Mouse (Mus musculus) forebrain, embryonic 14.5 days (tissue): ENCODE measurements at regions not wholly inside any gene's neighbourhood (a gene's known extent, or its start where the extent isn't known, plus 50 kb on each side); places are given as distances from the start of the nearest gene placed in this dataset.

Source experiments
- ATAC-seq: fragments of 200-750 bp; cut with Nextera tagmentation; 2 replicates; pipeline ENCODE4 v1.8.0; 2017; ENCODE audit warnings: mild to moderate bottlenecking, moderate library complexity
- DNase-seq: peaks from one replicate; pipeline ENCODE4 v3.0.0-alpha.2; 2015; ENCODE audit warnings: low spot score
- H3K27ac ChIP-seq: fragments of 300-500 bp; sonication (generic); 2 replicates; pipeline ENCODE4 v1.5.1; 2014; ENCODE audit warnings: low read depth, mild to moderate bottlenecking, control low read depth, low read length, moderate library complexity
- H3K27me3 ChIP-seq: fragments of 300-500 bp; sonication (generic); replicated peaks from 2 replicates; pipeline ENCODE4 v1.6.1; 2014; ENCODE audit warnings: low read length, control low read depth, mixed read lengths; ENCODE audit not compliant: control insufficient read depth, insufficient read depth
- H3K36me3 ChIP-seq: fragments of 300-500 bp; sonication (generic); 2 replicates; pipeline ENCODE4 v1.6.1; 2014; ENCODE audit warnings: low read length, control low read depth; ENCODE audit not compliant: control insufficient read depth, insufficient read depth
- H3K4me1 ChIP-seq: fragments of 300-500 bp; sonication (generic); 2 replicates; pipeline ENCODE4 v1.6.1; 2014; ENCODE audit warnings: antibody characterized with exemption, low read length, control low read depth; ENCODE audit not compliant: control insufficient read depth, insufficient read depth
- H3K4me2 ChIP-seq: fragments of 300-500 bp; sonication (generic); 2 replicates; pipeline ENCODE4 v1.6.1; 2014; ENCODE audit warnings: mild to moderate bottlenecking, control low read depth, low read length
- H3K4me3 ChIP-seq: fragments of 300-500 bp; sonication (generic); 2 replicates; pipeline ENCODE4 v1.5.1; 2014; ENCODE audit warnings: low read depth, low read length, control low read depth
- H3K9ac ChIP-seq: fragments of 300-500 bp; sonication (generic); 2 replicates; pipeline ENCODE4 v1.6.1; 2014; ENCODE audit warnings: mild to moderate bottlenecking, low read length, control low read depth, moderate library complexity
- H3K9me3 ChIP-seq: fragments of 300-500 bp; sonication (generic); replicated peaks from 2 replicates; pipeline ENCODE4 v1.6.1; 2016; ENCODE audit warnings: low read length, control low read depth, mixed read lengths; ENCODE audit not compliant: control insufficient read depth
- WGBS: fragments of 180-500 bp; shearing (Covaris S2); extraction: QIAGEN DNeasy Blood & Tissue Kit; methylation state at CpG from one replicate; pipeline ENCODE4 v1.1.7; 2014; 5-methylcytosine and 5-hydroxymethylcytosine counted together

GRCm38 (mm10) chr6:49985127-49985526, 124.9 kb upstream of the Mpp6 start:
- 6% methylated on average over 6 of the region's 6 CpGs for WGBS
- no peak overlapping the region for H3K4me2 ChIP-seq
- DNase-seq (peak; percentile 65), ATAC-seq (peak; percentile 65)
- no peak overlapping the region for H3K27ac ChIP-seq
- H3K27me3 ChIP-seq: no peaks in the 10 kb centered on the region
- H3K4me3 ChIP-seq: no peak overlapping the region
- no peak overlapping the region for H3K9ac ChIP-seq
- H3K4me1 ChIP-seq: peaks cover 15% of the 10 kb centered on the region
- H3K9me3 ChIP-seq: no peaks in the 10 kb centered on the region
- no peaks in the 10 kb centered on the region for H3K36me3 ChIP-seq

GRCm38 (mm10) chr6:49987141-49987540, 122.9 kb upstream of the Mpp6 start:
- no peak for DNase-seq
- Histone ChIP-seq H3K4me2 (no peak overlapping the region), H3K27me3 (no peaks in the 10 kb centered on the region), H3K9me3 (no peaks in the 10 kb centered on the region), H3K27ac (no peak overlapping the region), H3K36me3 (no peaks in the 10 kb centered on the region), H3K4me1 (peaks cover 15% of the 10 kb centered on the region), H3K9ac (no peak overlapping the region), H3K4me3 (no peak overlapping the region)
- no peak for ATAC-seq
- 96% methylated on average over 5 of the region's 5 CpGs for WGBS

GRCm38 (mm10) chr6:49987541-49988210, 122.4 kb upstream of the Mpp6 start:
- H3K4me3 ChIP-seq: no peak overlapping the region
- WGBS: 100% methylated on average over 3 of the region's 3 CpGs
- H3K27ac ChIP-seq: no peak overlapping the region
- no peak for DNase-seq
- ATAC-seq: no peak
- H3K4me2 ChIP-seq: no peak overlapping the region
- no peaks in the 10 kb centered on the region for H3K36me3 ChIP-seq
- H3K9ac ChIP-seq: no peak overlapping the region
- peaks cover 15% of the 10 kb centered on the region for H3K4me1 ChIP-seq
- no peaks in the 10 kb centered on the region for H3K9me3 ChIP-seq
- H3K27me3 ChIP-seq: no peaks in the 10 kb centered on the region

GRCm38 (mm10) chr6:49989585-49990521, 120.2 kb upstream of the Mpp6 start:
- H3K9ac ChIP-seq: no peak overlapping the region
- no peak overlapping the region for H3K27ac ChIP-seq
- no peak for DNase-seq
- 92% methylated on average over 9 of the region's 9 CpGs for WGBS
- no peak for ATAC-seq
- H3K27me3 ChIP-seq: no peaks in the 10 kb centered on the region
- no peaks in the 10 kb centered on the region for H3K9me3 ChIP-seq
- H3K36me3 ChIP-seq: no peaks in the 10 kb centered on the region
- no peak overlapping the region for H3K4me2 ChIP-seq
- H3K4me1 ChIP-seq: peaks cover 9% of the 10 kb centered on the region
- H3K4me3 ChIP-seq: no peak overlapping the region

- Histone ChIP-seq H3K4me3 (no peak overlapping the region), H3K27ac (no peak overlapping the region), H3K4me2 (no peak overlapping the region), H3K27me3 (no peaks in the 10 kb centered on the region), H3K4me1 (peaks cover 3% of the 10 kb centered on the region; the same call in 1 of the 2 replicates), H3K9me3 (no peaks in the 10 kb centered on the region), H3K36me3 (no peaks in the 10 kb centered on the region), H3K9ac (no peak overlapping the region)
- 71% methylated on average over 8 of the region's 8 CpGs for WGBS
- DNase-seq (no peak), ATAC-seq (no peak)
These were observed 119.6 kb upstream of the Mpp6 start for GRCm38 (mm10) chr6:49990522-49990858.

- Histone ChIP-seq H3K9ac (no peak overlapping the region), H3K27me3 (no peaks in the 10 kb centered on the region), H3K4me1 (no peaks in the 10 kb centered on the region), H3K4me3 (no peak overlapping the region), H3K9me3 (no peaks in the 10 kb centered on the region), H3K4me2 (no peak overlapping the region), H3K27ac (no peak overlapping the region), H3K36me3 (no peaks in the 10 kb centered on the region)
- 76% methylated on average over 11 of the region's 11 CpGs for WGBS
- DNase-seq (peak; percentile 55), ATAC-seq (peak; percentile 37; the same call in 1 of the 2 replicates)
These were observed 110.7 kb upstream of the Mpp6 start for GRCm38 (mm10) chr6:49999365-49999764.

- Histone ChIP-seq H3K36me3 (no peaks in the 10 kb centered on the region), H3K9me3 (no peaks in the 10 kb centered on the region), H3K4me1 (0 out of 2 replicates have a peak, but pooled peaks cover 2% of the 10 kb centered on the region), H3K27ac (no peak overlapping the region), H3K27me3 (no peaks in the 10 kb centered on the region), H3K4me2 (no peak overlapping the region), H3K9ac (no peak overlapping the region), H3K4me3 (no peak overlapping the region)
- WGBS: 88% methylated on average over 4 of the region's 4 CpGs
- no peak for DNase-seq
- no peak for ATAC-seq
These were observed 102.0 kb upstream of the Mpp6 start for GRCm38 (mm10) chr6:50008074-50008473.

GRCm38 (mm10) chr6:50008869-50009268, 101.2 kb upstream of the Mpp6 start:
- H3K27ac ChIP-seq: no peak overlapping the region
- ATAC-seq (no peak), DNase-seq (no peak)
- no peaks in the 10 kb centered on the region for H3K27me3 ChIP-seq
- no peaks in the 10 kb centered on the region for H3K9me3 ChIP-seq
- no peak overlapping the region for H3K4me2 ChIP-seq
- 0 out of 2 replicates have a peak, but pooled peaks cover 2% of the 10 kb centered on the region for H3K4me1 ChIP-seq
- no peaks in the 10 kb centered on the region for H3K36me3 ChIP-seq
- WGBS: 59% methylated on average over 3 of the region's 3 CpGs
- no peak overlapping the region for H3K4me3 ChIP-seq
- H3K9ac ChIP-seq: no peak overlapping the region

GRCm38 (mm10) chr6:50009339-50009738, 100.7 kb upstream of the Mpp6 start:
- DNase-seq (no peak), ATAC-seq (peak; percentile 29; the same call in 1 of the 2 replicates)
- Histone ChIP-seq H3K27ac (no peak overlapping the region; the same call in 1 of the 2 replicates), H3K9ac (no peak overlapping the region), H3K4me1 (0 out of 2 replicates have a peak, but pooled peaks cover 2% of the 10 kb centered on the region), H3K4me3 (no peak overlapping the region), H3K4me2 (no peak overlapping the region), H3K9me3 (no peaks in the 10 kb centered on the region), H3K27me3 (no peaks in the 10 kb centered on the region), H3K36me3 (no peaks in the 10 kb centered on the region)
- 71% methylated on average over 7 of the region's 7 CpGs for WGBS
